In the genomic region with DNA sequence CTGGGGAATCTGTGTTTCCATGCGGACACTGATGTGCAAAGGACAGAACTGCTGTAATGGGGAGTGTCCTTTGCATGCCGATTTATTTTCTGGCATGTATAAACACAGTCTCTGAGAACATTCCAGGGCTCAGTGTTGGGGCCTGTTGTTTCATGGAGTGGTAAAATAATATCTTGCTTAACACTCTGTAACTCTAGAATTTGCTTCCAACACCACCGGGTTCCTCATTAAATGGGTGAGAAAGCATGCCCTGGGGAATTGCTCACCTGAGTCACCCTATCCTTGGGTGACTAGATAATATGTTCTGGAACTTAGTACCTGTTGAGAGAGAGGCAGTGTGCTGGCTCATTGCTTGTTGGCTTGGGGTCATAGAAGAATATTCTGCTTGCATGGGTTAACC, we compare ENCODE assay signal across 26 mouse cellular contexts.
DNase-seq lines count a peak whose midpoint lies in the region; ATAC-seq and TF ChIP-seq lines count a peak whose summit lies in the region.
"Had no signal": no experiment of that assay in that cellular context is flagged by ENCODE, and none has a peak within 500 bp of the region (broad histone marks: within the 10 kb centered on the region; RNA-seq: fewer than 3 reads in every experiment).

No protein-coding gene starts in this region.

- no peak overlapping the region for H3K4me2 ChIP-seq in embryonic facial prominence, embryonic 14.5 days (ENCODE audit: low read depth, low read length)
- H3K4me2 ChIP-seq in forebrain, embryonic 11.5 days (ENCODE audit: low read depth, low read length, severe bottlenecking): no peak overlapping the region
- H3K4me2 ChIP-seq: embryonic facial prominence, embryonic 12.5 days; embryonic facial prominence, embryonic 15.5 days; forebrain, embryonic 12.5 days had no signal

- H3K9me3 ChIP-seq in embryonic facial prominence, embryonic 14.5 days (ENCODE audit: control insufficient read depth, low read length): no peaks in the 10 kb centered on the region
- no peaks in the 10 kb centered on the region for H3K9me3 ChIP-seq in embryonic facial prominence, embryonic 10.5 days
- H3K9me3 ChIP-seq in forebrain, embryonic 11.5 days (ENCODE audit: control insufficient read depth, low read length): no peaks in the 10 kb centered on the region
- H3K9me3 ChIP-seq: embryonic facial prominence, embryonic 12.5 days; embryonic facial prominence, embryonic 15.5 days; forebrain, embryonic 12.5 days; G1E had no signal

- no peak overlapping the region for H3K4me3 ChIP-seq in embryonic facial prominence, embryonic 14.5 days (ENCODE audit: low read depth, low read length)
- H3K4me3 ChIP-seq in embryonic facial prominence, embryonic 10.5 days: no peak overlapping the region
- no peak overlapping the region for H3K4me3 ChIP-seq in kidney, adult 2 months (ENCODE audit: insufficient read depth, low read depth, low read length)
- no peak overlapping the region for H3K4me3 ChIP-seq in forebrain, embryonic 11.5 days (ENCODE audit: low read depth, low read length)
- H3K4me3 ChIP-seq: embryonic facial prominence, embryonic 12.5 days; embryonic facial prominence, embryonic 15.5 days; erythroblast, embryonic 14.5 days; forebrain, embryonic 12.5 days had no signal

- no peak overlapping the region for H3K9ac ChIP-seq in embryonic facial prominence, embryonic 14.5 days (ENCODE audit: low read depth, low read length)
- no peak overlapping the region for H3K9ac ChIP-seq in forebrain, embryonic 11.5 days (ENCODE audit: low read length)
- H3K9ac ChIP-seq: embryonic facial prominence, embryonic 12.5 days; embryonic facial prominence, embryonic 15.5 days; forebrain, embryonic 12.5 days had no signal

- no peak for TF ChIP-seq POLR2A in kidney, adult 2 months (IDR thresholded peaks at IDR 0.05; ENCODE audit: low read depth, low read length)

- TF ChIP-seq CTCF in kidney, adult 2 months (conservative IDR thresholded peaks at IDR 0.05; ENCODE audit: insufficient read depth, insufficient read length, low read depth, low read length): no peak

- no peak for ATAC-seq in embryonic facial prominence, embryonic 14.5 days (ENCODE audit: low read depth)
- ATAC-seq in forebrain, embryonic 11.5 days (replicated peaks; ENCODE audit: low FRiP score): no peak
- ATAC-seq: CD4-positive, CD25-positive, alpha-beta regulatory T cell, adult 4 months; forebrain, embryonic 14.5 days; forebrain, embryonic 16.5 days had no signal

- no peaks in the 10 kb centered on the region for H3K4me1 ChIP-seq in embryonic facial prominence, embryonic 14.5 days (ENCODE audit: control insufficient read depth, insufficient read depth, low read length)
- no peaks in the 10 kb centered on the region for H3K4me1 ChIP-seq in embryonic facial prominence, embryonic 10.5 days
- no peaks in the 10 kb centered on the region for H3K4me1 ChIP-seq in kidney, adult 2 months (ENCODE audit: control insufficient read depth, insufficient read depth, low read length)
- H3K4me1 ChIP-seq in forebrain, embryonic 11.5 days (replicated peaks; ENCODE audit: control insufficient read depth, insufficient read depth, low read length): no peaks in the 10 kb centered on the region
- H3K4me1 ChIP-seq: embryonic facial prominence, embryonic 12.5 days; embryonic facial prominence, embryonic 15.5 days; forebrain, embryonic 12.5 days had no signal

- H3K27me3 ChIP-seq in embryonic facial prominence, embryonic 14.5 days (replicated peaks; ENCODE audit: control insufficient read depth, insufficient read depth, low read length): no peaks in the 10 kb centered on the region
- H3K27me3 ChIP-seq in embryonic facial prominence, embryonic 10.5 days (replicated peaks; ENCODE audit: low read depth, poor library complexity, severe bottlenecking): no peaks in the 10 kb centered on the region
- H3K27me3 ChIP-seq in kidney, adult 2 months (replicated peaks; ENCODE audit: control insufficient read depth, insufficient read depth, low read length): no peaks in the 10 kb centered on the region
- no peaks in the 10 kb centered on the region for H3K27me3 ChIP-seq in forebrain, embryonic 11.5 days (ENCODE audit: control insufficient read depth, insufficient read depth, low read length)
- H3K27me3 ChIP-seq: CH12.LX; embryonic facial prominence, embryonic 12.5 days; embryonic facial prominence, embryonic 15.5 days; forebrain, embryonic 12.5 days had no signal

- no peak overlapping the region for H3K27ac ChIP-seq in embryonic facial prominence, embryonic 14.5 days (replicated peaks; ENCODE audit: low read depth, low read length)
- H3K27ac ChIP-seq in embryonic facial prominence, embryonic 10.5 days (replicated peaks): no peak overlapping the region
- no peak overlapping the region for H3K27ac ChIP-seq in kidney, adult 2 months (ENCODE audit: insufficient read depth, low read depth, low read length)
- no peak overlapping the region for H3K27ac ChIP-seq in forebrain, embryonic 11.5 days (ENCODE audit: low read depth, low read length)
- H3K27ac ChIP-seq: embryonic facial prominence, embryonic 12.5 days; embryonic facial prominence, embryonic 15.5 days; forebrain, embryonic 12.5 days had no signal

- 69% methylated on average over 3 of the region's 3 CpGs for WGBS in embryonic facial prominence, embryonic 14.5 days
- WGBS in embryonic facial prominence, embryonic 10.5 days: 83% methylated on average over 3 of the region's 3 CpGs
- WGBS in kidney, adult 2 months: 44% methylated on average over 3 of the region's 3 CpGs
- WGBS in forebrain, embryonic 11.5 days: 92% methylated on average over 3 of the region's 3 CpGs

- no peaks in the 10 kb centered on the region for H3K36me3 ChIP-seq in embryonic facial prominence, embryonic 14.5 days (ENCODE audit: control insufficient read depth, insufficient read depth, low read length)
- no peaks in the 10 kb centered on the region for H3K36me3 ChIP-seq in embryonic facial prominence, embryonic 10.5 days (replicated peaks)
- H3K36me3 ChIP-seq in kidney, adult 2 months (ENCODE audit: control insufficient read depth, insufficient read depth, low read length): no peaks in the 10 kb centered on the region
- no peaks in the 10 kb centered on the region for H3K36me3 ChIP-seq in forebrain, embryonic 11.5 days (ENCODE audit: control insufficient read depth, insufficient read depth, low read length)
- H3K36me3 ChIP-seq: embryonic facial prominence, embryonic 12.5 days; embryonic facial prominence, embryonic 15.5 days; forebrain, embryonic 12.5 days; G1E had no signal

- peak; percentile 44 for DNase-seq in embryonic facial prominence, embryonic 14.5 days (ENCODE audit: low spot score)
- no peak for DNase-seq in embryonic facial prominence, embryonic 10.5 days (ENCODE audit: low spot score)
- peak; percentile 5 for DNase-seq in kidney, adult 2 months
- DNase-seq in kidney, postnatal 14 days: no peak
- DNase-seq in fat pad, adult 2 months (ENCODE audit: extremely low read depth, low read depth, low spot score): peak; percentile 61
- DNase-seq in layer of hippocampus, adult 11-12 months (ENCODE audit: low spot score): no peak
- no peak for DNase-seq in forebrain, embryonic 11.5 days (ENCODE audit: low spot score)
- DNase-seq: adrenal gland, adult 8-10 months; adrenal gland, postnatal 14 days; B cell, adult 2 months; cerebellum, adult 11 months; cerebellum, adult 18-20 months; cerebellum, adult 8-10 months; cerebellum, adult 9-11 months; cerebellum, postnatal 14 days; cerebellum, postnatal 36 days; embryo, embryonic 11 days had no signal

Comparison
In these comparisons a context has a peak if more than half of its experiments do, and no peak if none do; other contexts are left out.
1. DNase-seq: peak in embryonic facial prominence, embryonic 14.5 days (single experiment), kidney, adult 2 months (single experiment) and fat pad, adult 2 months (single experiment); none in embryonic facial prominence, embryonic 10.5 days (single experiment), kidney, postnatal 14 days (single experiment), layer of hippocampus, adult 11-12 months (single experiment) and forebrain, embryonic 11.5 days (single experiment).